Mouse (Mus musculus) lung, embryonic 16.5 days (tissue): Measurements from ENCODE around the gene Anp32a. TPM values are rescaled to one million over a fixed set of nuclear protein-coding genes. Genes with fewer than 3 reads are reported as not detected.
A peak's percentile ranks its signal among the peaks of the same experiment; 100 is the strongest.

ENCODE experiments used
- ATAC-seq: fragments of 200-750 bp; cut with Nextera tagmentation; 2 replicates; pipeline ENCODE4 v1.8.0; 2017; ENCODE audit warnings: low read depth, mild to moderate bottlenecking, moderate library complexity
- H3K27ac ChIP-seq: fragments of 300-500 bp; sonication (generic); 2 replicates; pipeline ENCODE4 v1.5.1; 2014; ENCODE audit warnings: mild to moderate bottlenecking, control low read depth, low read length
- H3K27me3 ChIP-seq: fragments of 300-500 bp; sonication (generic); 2 replicates; pipeline ENCODE4 v1.6.1; 2014; ENCODE audit warnings: low read depth, low read length, mixed read lengths; ENCODE audit not compliant: control insufficient read depth, insufficient read depth
- H3K36me3 ChIP-seq: fragments of 300-500 bp; sonication (generic); 2 replicates; pipeline ENCODE4 v1.6.1; 2014; ENCODE audit warnings: low read length; ENCODE audit not compliant: control insufficient read depth, insufficient read depth
- H3K4me1 ChIP-seq: fragments of 300-500 bp; sonication (generic); replicated peaks from 2 replicates; pipeline ENCODE4 v1.6.1; 2014; ENCODE audit warnings: low read length, mixed read lengths; ENCODE audit not compliant: control insufficient read depth, insufficient read depth
- H3K4me2 ChIP-seq: fragments of 300-500 bp; sonication (generic); 2 replicates; pipeline ENCODE4 v1.6.1; 2014; ENCODE audit warnings: low read depth, low read length, control low read depth
- H3K4me3 ChIP-seq: fragments of 300-500 bp; sonication (generic); 2 replicates; pipeline ENCODE4 v1.5.1; 2014; ENCODE audit warnings: mild to moderate bottlenecking, low read length, control low read depth
- H3K9ac ChIP-seq: fragments of 300-500 bp; sonication (generic); 2 replicates; pipeline ENCODE4 v1.6.1; 2014; ENCODE audit warnings: low read length, control low read depth
- H3K9me3 ChIP-seq: fragments of 300-500 bp; sonication (generic); 2 replicates; pipeline ENCODE4 v1.6.1; 2016; ENCODE audit warnings: low read length; ENCODE audit not compliant: control insufficient read depth
- WGBS: fragments of 180-500 bp; shearing (Covaris S2); extraction: QIAGEN DNeasy Blood & Tissue Kit; methylation state at CpG from one replicate; pipeline ENCODE4 v1.1.7; 2014; 5-methylcytosine and 5-hydroxymethylcytosine counted together
- polyA plus RNA-seq: library from polyadenylated mRNA; unstranded; fragments of >200 nt; fragmentation: Nextera tagmentation; extraction: Ambion mirVana; gene quantifications from 2 replicates; pipeline ENCODE4 v1.2.1, GENCODE M21; 2015

Anp32a gene
- polyA plus RNA-seq, 1 experiment from 2014 or later: 205 TPM

- Histone ChIP-seq H3K4me3 (no peak overlapping the region), H3K9ac (no peak overlapping the region), H3K27me3 (no peaks in the 10 kb centered on the region), H3K4me2 (no peak overlapping the region), H3K36me3 (peaks cover 3% of the 10 kb centered on the region), H3K27ac (no peak overlapping the region), H3K9me3 (no peaks in the 10 kb centered on the region), H3K4me1 (peaks cover 50% of the 10 kb centered on the region)
- 75% methylated on average over 7 of the region's 7 CpGs for WGBS
- ATAC-seq: no peak
These were observed 12.7 kb downstream of the Anp32a start for GRCm38 (mm10) chr9:62353784-62354183.

GRCm38 (mm10) chr9:62354838-62355719, 14.0 kb downstream of the Anp32a start:
- WGBS: 61% methylated on average over 16 of the region's 16 CpGs
- H3K4me1 ChIP-seq: peaks cover 43% of the 10 kb centered on the region
- no peak overlapping the region for H3K27ac ChIP-seq

GRCm38 (mm10) chr9:62355763-62356162, 14.7 kb downstream of the Anp32a start:
- Histone ChIP-seq H3K4me2 (no peak overlapping the region), H3K9me3 (no peaks in the 10 kb centered on the region), H3K36me3 (peaks cover 3% of the 10 kb centered on the region), H3K4me1 (peaks cover 45% of the 10 kb centered on the region), H3K9ac (no peak overlapping the region), H3K4me3 (no peak overlapping the region), H3K27me3 (no peaks in the 10 kb centered on the region), H3K27ac (no peak overlapping the region)
- WGBS: 90% methylated on average over 6 of the region's 6 CpGs
- no peak for ATAC-seq

More at GRCm38 (mm10) chr9:62354838-62355719, 14.0 kb downstream of the Anp32a start:
- no peaks in the 10 kb centered on the region for H3K9me3 ChIP-seq
- H3K36me3 ChIP-seq: peaks cover 3% of the 10 kb centered on the region
- H3K27me3 ChIP-seq: no peaks in the 10 kb centered on the region
- H3K4me3 ChIP-seq: no peak overlapping the region
- H3K4me2 ChIP-seq: no peak overlapping the region
- H3K9ac ChIP-seq: no peak overlapping the region
- no peak for ATAC-seq

GRCm38 (mm10) chr9:62357593-62357992, 16.5 kb downstream of the Anp32a start:
- Histone ChIP-seq H3K36me3 (peaks cover 3% of the 10 kb centered on the region), H3K9me3 (no peaks in the 10 kb centered on the region), H3K4me2 (no peak overlapping the region), H3K27ac (no peak overlapping the region), H3K4me1 (peaks cover 54% of the 10 kb centered on the region), H3K4me3 (no peak overlapping the region), H3K9ac (no peak overlapping the region), H3K27me3 (no peaks in the 10 kb centered on the region)
- 54% methylated on average over 8 of the region's 8 CpGs for WGBS
- no peak for ATAC-seq

- no peak overlapping the region for H3K4me2 ChIP-seq
- peaks cover 64% of the 10 kb centered on the region for H3K4me1 ChIP-seq
- peaks cover 3% of the 10 kb centered on the region for H3K36me3 ChIP-seq
- no peak for ATAC-seq
- H3K9me3 ChIP-seq: no peaks in the 10 kb centered on the region
- 61% methylated on average over 9 of the region's 9 CpGs for WGBS
- no peak overlapping the region for H3K27ac ChIP-seq
- no peak overlapping the region for H3K4me3 ChIP-seq
- H3K9ac ChIP-seq: no peak overlapping the region
- no peaks in the 10 kb centered on the region for H3K27me3 ChIP-seq
These were observed 17.8 kb downstream of the Anp32a start for GRCm38 (mm10) chr9:62358851-62359250.

- Histone ChIP-seq H3K27ac (peak overlapping the region; percentile 62), H3K4me2 (no peak overlapping the region), H3K9ac (no peak overlapping the region), H3K27me3 (no peaks in the 10 kb centered on the region), H3K4me1 (peaks cover 71% of the 10 kb centered on the region), H3K4me3 (no peak overlapping the region), H3K9me3 (no peaks in the 10 kb centered on the region), H3K36me3 (peaks cover 3% of the 10 kb centered on the region; the same call in 1 of the 2 replicates)
- ATAC-seq: no peak
- 34% methylated on average over 4 of the region's 4 CpGs for WGBS
These were observed 19.8 kb downstream of the Anp32a start for GRCm38 (mm10) chr9:62360889-62361288.

GRCm38 (mm10) chr9:62362835-62363385, 21.8 kb downstream of the Anp32a start:
- Histone ChIP-seq H3K27me3 (no peaks in the 10 kb centered on the region), H3K4me3 (peak overlapping the region; percentile 30), H3K4me2 (peak overlapping the region; percentile 64), H3K4me1 (peaks cover 85% of the 10 kb centered on the region), H3K9ac (peak overlapping the region; percentile 59), H3K9me3 (no peaks in the 10 kb centered on the region), H3K27ac (peak overlapping the region; percentile 64), H3K36me3 (peaks cover 3% of the 10 kb centered on the region; the same call in 1 of the 2 replicates)
- ATAC-seq: no peak
- 18% methylated on average over 11 of the region's 11 CpGs for WGBS

GRCm38 (mm10) chr9:62363619-62364018, 22.5 kb downstream of the Anp32a start:
- peak overlapping the region; percentile 30 for H3K4me3 ChIP-seq
- WGBS: 3% methylated on average over 24 of the region's 24 CpGs
- H3K4me1 ChIP-seq: peaks cover 88% of the 10 kb centered on the region
- H3K27ac ChIP-seq: peak overlapping the region; percentile 64
- no peaks in the 10 kb centered on the region for H3K9me3 ChIP-seq
- H3K27me3 ChIP-seq: no peaks in the 10 kb centered on the region
- peak overlapping the region; percentile 59 for H3K9ac ChIP-seq
- peaks cover under 1% of the 10 kb centered on the region; the same call in 1 of the 2 replicates for H3K36me3 ChIP-seq
- ATAC-seq: peak; percentile 86
- peak overlapping the region; percentile 64 for H3K4me2 ChIP-seq

- 7% methylated on average over 5 of the region's 6 CpGs for WGBS
- Histone ChIP-seq H3K27ac (no peak overlapping the region; the same call in 1 of the 2 replicates), H3K4me3 (no peak overlapping the region; the same call in 1 of the 2 replicates), H3K36me3 (no peaks in the 10 kb centered on the region), H3K4me2 (peak overlapping the region; percentile 64), H3K9me3 (no peaks in the 10 kb centered on the region), H3K9ac (peak overlapping the region; percentile 59), H3K27me3 (no peaks in the 10 kb centered on the region), H3K4me1 (peaks cover 91% of the 10 kb centered on the region)
- no peak for ATAC-seq
These were observed 23.1 kb downstream of the Anp32a start for GRCm38 (mm10) chr9:62364216-62364615.
